Mouse (Mus musculus): ENCODE measurements at regions not wholly inside any gene's neighbourhood (a gene's known extent, or its start where the extent isn't known, plus 50 kb on each side); places are given as distances from the start of the nearest gene placed in this dataset.

- Histone ChIP-seq H3K9me3 (replicated peaks) (peaks cover 56% of the 10 kb centered on the region), H3K36me3 (replicated peaks) (no peaks in the 10 kb centered on the region), H3K4me3 (ENCODE audit: low read depth, low read length) (no peak overlapping the region), H3K27me3 (ENCODE audit: insufficient read depth, low read length) (no peaks in the 10 kb centered on the region), H3K4me1 (ENCODE audit: insufficient read depth, low read depth, low read length) (no peaks in the 10 kb centered on the region)
- TF ChIP-seq TAL1 (conservative IDR thresholded peaks at IDR 0.05; ENCODE audit: low read depth, low read length) (no peak), GATA2 (IDR thresholded peaks at IDR 0.05; ENCODE audit: borderline replicate concordance, low read depth, low read length) (no peak), POLR2AphosphoS5 (IDR thresholded peaks at IDR 0.05; ENCODE audit: insufficient replicate concordance, low read depth, low read length) (no peak), GATA1 (IDR thresholded peaks at IDR 0.05; ENCODE audit: borderline replicate concordance, low read length) (no peak), CTCF (IDR thresholded peaks at IDR 0.05; ENCODE audit: low read depth, low read length) (no peak)
- ATAC-seq (ENCODE audit: extremely low read depth, insufficient number of reproducible peaks, low FRiP score, poor library complexity, severe bottlenecking) = no peak
- DNase-seq (ENCODE audit: low spot score) = no peak
These were observed 258.5 kb downstream of the Cog6 start for GRCm38 (mm10) chr3:52758561-52758960.

DNA sequence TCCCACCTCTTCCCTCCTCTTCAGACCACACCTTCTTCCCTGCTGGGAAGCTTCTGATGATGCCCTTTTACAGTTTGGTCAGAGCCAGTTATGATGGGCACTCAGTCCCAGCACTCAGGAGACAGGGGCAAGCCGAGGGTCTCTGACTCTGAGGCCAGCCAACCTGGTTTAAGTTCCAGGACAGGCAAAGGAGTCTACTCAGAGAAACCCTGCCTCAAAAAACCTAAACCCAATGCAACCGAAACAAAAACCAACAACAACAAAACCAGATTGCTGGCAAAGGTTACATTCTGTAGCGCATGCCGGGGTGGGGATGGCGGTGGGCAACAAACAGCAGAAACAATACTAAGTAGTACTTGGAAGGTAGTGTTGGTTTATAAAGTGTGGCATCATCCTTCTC lies 260.2 kb downstream of the Cog6 start:
- no peak for DNase-seq (ENCODE audit: low spot score)
- Histone ChIP-seq H3K9me3 (replicated peaks) (peaks cover 39% of the 10 kb centered on the region), H3K27me3 (ENCODE audit: insufficient read depth, low read length) (no peaks in the 10 kb centered on the region), H3K4me1 (ENCODE audit: insufficient read depth, low read depth, low read length) (no peaks in the 10 kb centered on the region), H3K4me3 (ENCODE audit: low read depth, low read length) (no peak overlapping the region), H3K36me3 (replicated peaks) (no peaks in the 10 kb centered on the region)
- ATAC-seq (ENCODE audit: extremely low read depth, insufficient number of reproducible peaks, low FRiP score, poor library complexity, severe bottlenecking) = no peak
- TF ChIP-seq TAL1 (conservative IDR thresholded peaks at IDR 0.05; ENCODE audit: low read depth, low read length) = no peak
- no peak for TF ChIP-seq GATA1 (IDR thresholded peaks at IDR 0.05; ENCODE audit: borderline replicate concordance, low read length)
- no peak for TF ChIP-seq POLR2AphosphoS5 (IDR thresholded peaks at IDR 0.05; ENCODE audit: insufficient replicate concordance, low read depth, low read length)
- TF ChIP-seq GATA2 (IDR thresholded peaks at IDR 0.05; ENCODE audit: borderline replicate concordance, low read depth, low read length) = no peak
- no peak for TF ChIP-seq CTCF (IDR thresholded peaks at IDR 0.05; ENCODE audit: low read depth, low read length)

- Histone ChIP-seq H3K4me1 (ENCODE audit: insufficient read depth, low read depth, low read length) (no peaks in the 10 kb centered on the region), H3K36me3 (replicated peaks) (no peaks in the 10 kb centered on the region), H3K27me3 (ENCODE audit: insufficient read depth, low read length) (no peaks in the 10 kb centered on the region), H3K9me3 (replicated peaks) (peaks cover 36% of the 10 kb centered on the region), H3K4me3 (ENCODE audit: low read depth, low read length) (no peak overlapping the region)
- TF ChIP-seq CTCF (IDR thresholded peaks at IDR 0.05; ENCODE audit: low read depth, low read length) = no peak
- TF ChIP-seq GATA2 (IDR thresholded peaks at IDR 0.05; ENCODE audit: borderline replicate concordance, low read depth, low read length) = no peak
- no peak for TF ChIP-seq POLR2AphosphoS5 (IDR thresholded peaks at IDR 0.05; ENCODE audit: insufficient replicate concordance, low read depth, low read length)
- TF ChIP-seq GATA1 (IDR thresholded peaks at IDR 0.05; ENCODE audit: borderline replicate concordance, low read length) = no peak
- TF ChIP-seq TAL1 (conservative IDR thresholded peaks at IDR 0.05; ENCODE audit: low read depth, low read length) = no peak
- ATAC-seq (ENCODE audit: extremely low read depth, insufficient number of reproducible peaks, low FRiP score, poor library complexity, severe bottlenecking) = no peak
- no peak for DNase-seq (ENCODE audit: low spot score)
These were observed 261.0 kb downstream of the Cog6 start for GRCm38 (mm10) chr3:52756006-52756405.

DNA sequence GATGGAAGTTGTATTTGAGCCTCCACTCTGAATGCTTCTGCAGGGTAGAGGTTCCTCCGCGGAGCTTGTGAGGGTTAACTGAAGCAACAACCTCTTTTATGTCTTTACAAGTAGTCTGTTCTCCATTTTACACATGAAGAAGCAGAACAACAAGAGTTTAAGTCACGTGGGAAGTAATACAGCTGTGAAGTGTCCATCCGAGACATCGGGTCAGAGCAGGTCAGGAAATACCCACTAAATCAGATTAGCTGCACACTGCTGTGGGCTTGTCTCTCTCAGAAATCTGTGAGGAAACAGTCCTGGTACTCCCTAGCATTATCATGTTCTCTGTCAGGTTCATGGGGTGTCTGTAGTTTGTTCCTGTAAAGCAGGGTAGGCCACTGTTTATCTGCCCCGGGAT lies 262.1 kb downstream of the Cog6 start:
- Histone ChIP-seq H3K4me3 (ENCODE audit: low read depth, low read length) (no peak overlapping the region), H3K4me1 (ENCODE audit: insufficient read depth, low read depth, low read length) (no peaks in the 10 kb centered on the region), H3K9me3 (replicated peaks) (peaks cover 36% of the 10 kb centered on the region), H3K27me3 (ENCODE audit: insufficient read depth, low read length) (no peaks in the 10 kb centered on the region), H3K36me3 (replicated peaks) (no peaks in the 10 kb centered on the region)
- no peak for DNase-seq (ENCODE audit: low spot score)
- TF ChIP-seq CTCF (IDR thresholded peaks at IDR 0.05; ENCODE audit: low read depth, low read length) (no peak), TAL1 (conservative IDR thresholded peaks at IDR 0.05; ENCODE audit: low read depth, low read length) (no peak), POLR2AphosphoS5 (IDR thresholded peaks at IDR 0.05; ENCODE audit: insufficient replicate concordance, low read depth, low read length) (no peak), GATA2 (IDR thresholded peaks at IDR 0.05; ENCODE audit: borderline replicate concordance, low read depth, low read length) (no peak), GATA1 (IDR thresholded peaks at IDR 0.05; ENCODE audit: borderline replicate concordance, low read length) (no peak)
- ATAC-seq (ENCODE audit: extremely low read depth, insufficient number of reproducible peaks, low FRiP score, poor library complexity, severe bottlenecking) = no peak

DNA sequence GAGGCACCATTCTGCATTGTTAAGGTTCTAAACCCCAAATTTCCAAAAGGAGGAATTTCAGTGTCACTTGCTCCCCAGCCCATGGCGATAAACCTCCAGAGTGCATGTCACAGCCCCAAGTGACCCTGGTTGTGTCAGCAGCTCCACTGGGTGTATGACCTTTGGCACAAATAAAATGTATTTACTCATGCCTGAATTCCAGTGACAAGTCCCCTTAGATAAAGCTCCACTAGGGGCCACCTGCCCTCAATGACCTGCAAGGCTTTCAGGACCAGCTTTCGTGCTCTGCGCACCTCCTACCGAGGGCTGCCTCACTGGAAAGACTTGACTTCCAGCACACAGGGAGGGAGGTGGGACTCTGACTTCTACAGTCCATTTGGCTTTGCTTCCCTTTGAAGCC lies 262.6 kb downstream of the Cog6 start:
- Histone ChIP-seq H3K36me3 (replicated peaks) (no peaks in the 10 kb centered on the region), H3K4me1 (ENCODE audit: insufficient read depth, low read depth, low read length) (no peaks in the 10 kb centered on the region), H3K27me3 (ENCODE audit: insufficient read depth, low read length) (no peaks in the 10 kb centered on the region), H3K9me3 (replicated peaks) (peaks cover 32% of the 10 kb centered on the region), H3K4me3 (ENCODE audit: low read depth, low read length) (no peak overlapping the region)
- ATAC-seq (ENCODE audit: extremely low read depth, insufficient number of reproducible peaks, low FRiP score, poor library complexity, severe bottlenecking) (no peak), DNase-seq (ENCODE audit: low spot score) (no peak)
- no peak for TF ChIP-seq POLR2AphosphoS5 (IDR thresholded peaks at IDR 0.05; ENCODE audit: insufficient replicate concordance, low read depth, low read length)
- no peak for TF ChIP-seq TAL1 (conservative IDR thresholded peaks at IDR 0.05; ENCODE audit: low read depth, low read length)
- TF ChIP-seq CTCF (IDR thresholded peaks at IDR 0.05; ENCODE audit: low read depth, low read length) = no peak
- TF ChIP-seq GATA2 (IDR thresholded peaks at IDR 0.05; ENCODE audit: borderline replicate concordance, low read depth, low read length) = no peak
- TF ChIP-seq GATA1 (IDR thresholded peaks at IDR 0.05; ENCODE audit: borderline replicate concordance, low read length) = no peak

DNA sequence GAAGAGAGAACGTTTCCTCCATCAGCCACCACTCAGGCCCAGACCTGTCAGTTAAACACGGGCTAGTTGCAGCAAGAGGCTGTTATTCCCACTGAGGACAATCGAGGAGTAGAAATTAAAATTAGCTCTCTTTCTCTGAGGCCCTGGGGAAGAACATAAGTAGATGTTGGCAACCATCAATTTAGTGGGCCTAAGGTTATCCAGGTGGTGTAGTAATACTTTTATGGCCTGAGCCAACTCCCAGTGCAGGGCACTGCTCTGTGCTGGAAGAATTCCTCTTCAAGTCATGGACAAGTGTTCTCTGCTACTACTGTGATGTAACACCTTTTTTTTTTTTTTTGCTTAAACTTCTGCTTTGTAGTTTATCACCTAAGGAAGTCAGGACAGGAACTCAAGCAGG lies 270.1 kb downstream of the Cog6 start:
- ATAC-seq (ENCODE audit: extremely low read depth, insufficient number of reproducible peaks, low FRiP score, poor library complexity, severe bottlenecking) (no peak), DNase-seq (ENCODE audit: low spot score) (no peak)
- Histone ChIP-seq H3K4me3 (ENCODE audit: low read depth, low read length) (no peak overlapping the region), H3K9me3 (replicated peaks) (peaks cover 15% of the 10 kb centered on the region), H3K4me1 (ENCODE audit: insufficient read depth, low read depth, low read length) (no peaks in the 10 kb centered on the region), H3K36me3 (replicated peaks) (no peaks in the 10 kb centered on the region), H3K27me3 (ENCODE audit: insufficient read depth, low read length) (no peaks in the 10 kb centered on the region)
- no peak for TF ChIP-seq POLR2AphosphoS5 (IDR thresholded peaks at IDR 0.05; ENCODE audit: insufficient replicate concordance, low read depth, low read length)
- no peak for TF ChIP-seq GATA2 (IDR thresholded peaks at IDR 0.05; ENCODE audit: borderline replicate concordance, low read depth, low read length)
- TF ChIP-seq TAL1 (conservative IDR thresholded peaks at IDR 0.05; ENCODE audit: low read depth, low read length) = no peak
- no peak for TF ChIP-seq CTCF (IDR thresholded peaks at IDR 0.05; ENCODE audit: low read depth, low read length)
- no peak for TF ChIP-seq GATA1 (IDR thresholded peaks at IDR 0.05; ENCODE audit: borderline replicate concordance, low read length)
